Mouse (Mus musculus) adrenal gland, adult 18-20 months (tissue): Measurements from ENCODE around the gene Cyfip1. TPM values are rescaled to one million over a fixed set of nuclear protein-coding genes. Genes with fewer than 3 reads are reported as not detected.
"Not testable (repeated sequence)": the region's sequence is repeated elsewhere in the genome, so short reads cannot be mapped to it uniquely, and the experiment has no call there.

Experiments
- DNase-seq, 2 experiments: peaks; one replicate each; pipeline ENCODE4 v3.0.0; 2021 to 2022; ENCODE audit warnings: low spot score in 2 of 2
- total RNA-seq, 2 experiments: library from RNA; stranded (reverse); gene quantifications; 1 replicate in 1 of 2; 2 replicates in 1 of 2; pipeline ENCODE4 v1.2.3; 2021

Cyfip1 gene
- total RNA-seq, 2 experiments from 2014 or later = 53.8 to 69.4 TPM

- no peak for DNase-seq
Observed at GRCm38 (mm10) chr7:55861175-55861574, 19.6 kb downstream of the Cyfip1 start.

GRCm38 (mm10) chr7:55865044-55865443 is 23.5 kb downstream of the Cyfip1 start:
- DNase-seq = no peak

- no peak for DNase-seq
Observed at GRCm38 (mm10) chr7:55865750-55866416, 24.3 kb downstream of the Cyfip1 start.

GRCm38 (mm10) chr7:55868247-55868646 is 26.7 kb downstream of the Cyfip1 start:
- no peak for DNase-seq

- DNase-seq = no peak
Observed at GRCm38 (mm10) chr7:55869220-55869619, 27.7 kb downstream of the Cyfip1 start.

- DNase-seq = no peak
Observed at GRCm38 (mm10) chr7:55870340-55871020, 28.9 kb downstream of the Cyfip1 start.

GRCm38 (mm10) chr7:55871476-55871875 is 29.9 kb downstream of the Cyfip1 start:
- no peak for DNase-seq

GRCm38 (mm10) chr7:55874703-55875102 is 33.2 kb downstream of the Cyfip1 start:
- no peak for DNase-seq

GRCm38 (mm10) chr7:55877721-55878120 is 36.2 kb downstream of the Cyfip1 start:
- DNase-seq = no peak

GRCm38 (mm10) chr7:55880882-55881281 is 39.3 kb downstream of the Cyfip1 start:
- no peak for DNase-seq

GRCm38 (mm10) chr7:55888603-55889002 is 47.1 kb downstream of the Cyfip1 start:
- no peak for DNase-seq

- DNase-seq = no peak
Observed at GRCm38 (mm10) chr7:55889996-55890395, 48.5 kb downstream of the Cyfip1 start.

GRCm38 (mm10) chr7:55890731-55891130 is 49.2 kb downstream of the Cyfip1 start:
- DNase-seq = no peak

GRCm38 (mm10) chr7:55891797-55892196 is 50.3 kb downstream of the Cyfip1 start:
- no peak for DNase-seq

GRCm38 (mm10) chr7:55903766-55904165 is 62.2 kb downstream of the Cyfip1 start:
- no peak for DNase-seq

GRCm38 (mm10) chr7:55905449-55905848 is 63.9 kb downstream of the Cyfip1 start:
- DNase-seq = no peak

- no peak for DNase-seq
Observed at GRCm38 (mm10) chr7:55909519-55909918, 68.0 kb downstream of the Cyfip1 start.

- DNase-seq = no peak
Observed at GRCm38 (mm10) chr7:55910356-55910755, 68.8 kb downstream of the Cyfip1 start.

- DNase-seq = no peak
Observed at GRCm38 (mm10) chr7:55911371-55911770, 69.8 kb downstream of the Cyfip1 start.

GRCm38 (mm10) chr7:55912118-55912517 is 70.6 kb downstream of the Cyfip1 start:
- no peak for DNase-seq

- DNase-seq = not testable (repeated sequence)
Observed at GRCm38 (mm10) chr7:55918365-55918764, 76.8 kb downstream of the Cyfip1 start.

- DNase-seq = no peak
Observed at GRCm38 (mm10) chr7:55927262-55927661, 85.7 kb downstream of the Cyfip1 start.

- no peak for DNase-seq
Observed at GRCm38 (mm10) chr7:55928649-55929048, 87.1 kb downstream of the Cyfip1 start.
